Mouse (Mus musculus) MEL (cell line): Measurements from ENCODE around the gene Entpd4b.
"Not testable (repeated sequence)": the region's sequence is repeated elsewhere in the genome, so short reads cannot be mapped to it uniquely, and the experiment has no call there.

Source experiments
- CTCF ChIP-seq, 3 experiments: IDR thresholded peaks in 2 of 3; conservative IDR thresholded peaks in 1 of 3; 2 replicates each; pipeline ENCODE4 v1.5.1; 2011 to 2012; ENCODE audit warnings: low read length in 3 of 3, low read depth in 2 of 3, mild to moderate bottlenecking in 2 of 3, improper control_type of control experiment in 1 of 3, inconsistent platforms in 1 of 3, mixed read lengths in 1 of 3, moderate library complexity in 1 of 3; ENCODE audit not compliant: control insufficient read depth in 1 of 3, insufficient read depth in 1 of 3, poor library complexity in 1 of 3, severe bottlenecking in 1 of 3
- EP300 ChIP-seq, 2 experiments: IDR thresholded peaks; 2 replicates each; pipeline ENCODE4 v1.6.1; 2011; ENCODE audit warnings: improper control_type of control experiment in 2 of 2, low read length in 2 of 2, low read depth in 1 of 2, mild to moderate bottlenecking in 1 of 2
- GATA1 ChIP-seq: IDR thresholded peaks from 2 replicates; pipeline ENCODE4 v1.6.1; 2011; ENCODE audit warnings: low read depth, low read length, improper control_type of control experiment
- HCFC1 ChIP-seq: IDR thresholded peaks from 2 replicates; pipeline ENCODE4 v1.6.1; 2012; ENCODE audit warnings: low read depth, mild to moderate bottlenecking, inconsistent platforms, low read length, improper control_type of control experiment, moderate library complexity
- NRF1 ChIP-seq: IDR thresholded peaks from 2 replicates; pipeline ENCODE4 v1.6.1; 2014; ENCODE audit warnings: low read depth, mild to moderate bottlenecking, inconsistent platforms, low read length, improper control_type of control experiment, moderate library complexity; ENCODE audit not compliant: poor library complexity, insufficient read depth, severe bottlenecking
- POLR2A ChIP-seq, 2 experiments: IDR thresholded peaks; 2 replicates each; pipeline ENCODE4 v1.6.1; 2011 to 2012; ENCODE audit warnings: low read length in 2 of 2, mild to moderate bottlenecking in 2 of 2, control low read depth in 1 of 2, improper control_type of control experiment in 1 of 2, low read depth in 1 of 2, moderate library complexity in 1 of 2; ENCODE audit not compliant: control insufficient read depth in 1 of 2, insufficient read depth in 1 of 2, poor library complexity in 1 of 2
- SMC3 ChIP-seq: IDR thresholded peaks from 2 replicates; pipeline ENCODE4 v1.6.1; 2011; ENCODE audit warnings: low read depth, low read length, improper control_type of control experiment
- TAL1 ChIP-seq: IDR thresholded peaks from 2 replicates; pipeline ENCODE4 v1.6.1; 2012; ENCODE audit warnings: mild to moderate bottlenecking, inconsistent platforms, low read length, moderate library complexity, mixed read lengths
- TCF12 ChIP-seq: IDR thresholded peaks from 2 replicates; pipeline ENCODE4 v1.6.1; 2014; ENCODE audit warnings: low read depth, mild to moderate bottlenecking, inconsistent platforms, low read length, improper control_type of control experiment, moderate library complexity
- USF1 ChIP-seq: IDR thresholded peaks from 2 replicates; pipeline ENCODE4 v1.6.1; 2014; ENCODE audit warnings: low read depth, mild to moderate bottlenecking, inconsistent platforms, low read length, improper control_type of control experiment, moderate library complexity
- ZC3H11A ChIP-seq: IDR thresholded peaks from 2 replicates; pipeline ENCODE4 v1.6.1; 2012; ENCODE audit warnings: low read depth, mild to moderate bottlenecking, inconsistent platforms, low read length, improper control_type of control experiment

- TF ChIP-seq CTCF (IDR thresholded peaks at IDR 0.05 in 2 of 3, conservative IDR thresholded peaks at IDR 0.05 in 1 of 3; ENCODE audit: control insufficient read depth in 1 of 3, insufficient read depth in 1 of 3, low read depth in 2 of 3, low read length in 3 of 3, poor library complexity in 1 of 3, severe bottlenecking in 1 of 3); POLR2A (IDR thresholded peaks at IDR 0.05; ENCODE audit: control insufficient read depth in 1 of 2, insufficient read depth in 1 of 2, low read depth in 1 of 2, low read length in 2 of 2, poor library complexity in 1 of 2); HCFC1; ZC3H11A; GATA1; NRF1; TCF12; USF1; SMC3; TAL1; EP300 (IDR thresholded peaks at IDR 0.05; ENCODE audit: low read depth in 1 of 2, low read length in 2 of 2): not testable (repeated sequence)
These were observed 32.2 kb upstream of the Entpd4b start for GRCm38 (mm10) chr14:69523001-69523400.
